Mouse (Mus musculus): Measurements from ENCODE around the gene Polr2j. TPM values are rescaled to one million over a fixed set of nuclear protein-coding genes. Genes with fewer than 3 reads are reported as not detected.

The Polr2j gene
- total RNA-seq, 2 experiments from 2014 or later: 70.8 to 72.8 TPM

DNA sequence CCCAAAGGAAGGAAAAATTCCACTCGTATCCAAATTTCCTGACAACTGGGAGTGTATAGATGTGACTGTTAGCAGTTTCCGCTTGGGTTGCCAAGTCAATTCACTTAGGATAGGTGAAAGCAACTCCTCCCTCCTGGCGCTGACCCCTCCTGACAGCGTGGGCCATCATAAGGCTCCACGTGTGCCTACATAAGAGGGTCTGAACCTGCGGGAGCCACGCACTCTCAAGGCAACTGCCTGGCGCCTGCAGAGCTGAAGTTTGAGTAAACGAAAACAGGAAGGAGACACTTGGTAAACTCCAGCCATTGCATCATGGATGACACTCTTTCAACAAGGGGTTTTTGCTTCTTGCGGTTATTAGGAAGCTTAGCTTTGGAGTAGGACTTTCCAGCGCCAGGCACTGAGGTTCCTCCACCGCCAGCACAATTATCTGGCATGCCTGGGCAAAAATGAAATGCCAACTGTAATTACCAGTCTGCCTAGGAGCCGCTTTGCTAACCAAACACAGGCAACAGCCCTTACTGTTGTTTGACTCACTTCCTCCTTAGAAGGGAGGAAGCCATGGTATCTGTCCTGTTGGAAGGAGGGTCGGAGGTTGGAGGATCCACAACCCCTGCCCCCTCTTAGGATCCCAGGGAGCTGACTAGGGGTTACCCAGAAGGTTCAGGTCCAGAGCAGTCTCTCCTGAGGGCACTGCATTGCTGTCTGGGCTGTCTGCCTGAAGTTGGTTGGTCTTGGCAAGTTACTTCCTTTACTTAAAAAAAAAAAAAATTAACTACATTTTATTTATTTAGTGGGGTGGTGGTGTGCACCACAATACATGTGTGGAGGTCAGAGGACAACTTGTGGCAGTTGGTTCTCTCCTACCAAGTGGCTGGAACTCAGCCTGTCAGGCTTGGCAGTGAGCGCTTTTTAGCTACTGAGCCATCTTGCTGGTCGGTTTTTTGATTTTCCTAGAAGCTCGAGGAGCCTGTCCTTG lies 55.2 kb downstream of the Polr2j start:
- TF ChIP-seq CTCF (IDR thresholded peaks at IDR 0.05): no peak
- peak overlapping the region; percentile 65 for H3K4me3 ChIP-seq
- intact Hi-C loops (cut with DNase I): no loop called here
- H3K27ac ChIP-seq: peak overlapping the region; percentile 91; the same call in 1 of the 2 replicates
- DNase-seq (ENCODE audit: extremely low spot score in 1 of 2, low spot score in 2 of 2): no peak

Small RNA genes within 50 kb of the gene (microRNA-seq; reads per million reads assigned to microRNA genes)
- 0.96 to 1.5 reads per million in 2 experiments for gene Mir7035

Other genes starting within 250 kb of the Polr2j start
- gene Hspb1, start 228.7 kb upstream of the Polr2j start, total RNA-seq (2021): 10 to 100 TPM; 19.2 to 19.3 TPM
- 1,000 to 10,000 TPM; 1,191 to 1,224 TPM for gene Ywhag, start 182.0 kb upstream of the Polr2j start, total RNA-seq (2021)
- 1 to 10 TPM; 1.3 to 1.5 TPM for gene Ssc4d, start 142.1 kb upstream of the Polr2j start, total RNA-seq (2021)
- not detected for gene Zp3, start 136.5 kb upstream of the Polr2j start, total RNA-seq (2021)
- gene Dtx2, start 121.8 kb upstream of the Polr2j start, total RNA-seq (2021): 1 to 10 TPM; 8.0 to 9.5 TPM
- not detected for gene Upk3b, start 78.1 kb upstream of the Polr2j start, total RNA-seq (2021)
- gene Upk3bl, start 62.1 kb upstream of the Polr2j start, total RNA-seq (2021): not detected
- gene Rasa4, start 32.7 kb upstream of the Polr2j start, total RNA-seq (2021): 1 to 10 TPM; 5.4 to 5.8 TPM
- gene Lrwd1, start 19.4 kb downstream of the Polr2j start, total RNA-seq (2021): 10 to 100 TPM; 14.8 to 15.2 TPM
- 1 to 10 TPM; 8.5 to 9.6 TPM for gene Alkbh4, start 19.5 kb downstream of the Polr2j start, total RNA-seq (2021)
- 10 to 100 TPM; 46.7 to 48.8 TPM for gene Orai2, start 54.1 kb downstream of the Polr2j start, total RNA-seq (2021)
- 10 to 100 TPM; 34.7 to 37.7 TPM for gene Prkrip1, start 82.3 kb downstream of the Polr2j start, total RNA-seq (2021)
- gene Sh2b2, start 129.9 kb downstream of the Polr2j start, total RNA-seq (2021): 1 to 10 TPM; 7.4 to 9.4 TPM